Mouse (Mus musculus) midbrain, embryonic 14.5 days (tissue): Measurements from ENCODE around the gene Prss54. TPM values are rescaled to one million over a fixed set of nuclear protein-coding genes. Genes with fewer than 3 reads are reported as not detected.
"Not testable (repeated sequence)": the region's sequence is repeated elsewhere in the genome, so short reads cannot be mapped to it uniquely, and the experiment has no call there.

ENCODE experiments used
- ATAC-seq: fragments of 200-750 bp; cut with Nextera tagmentation; 2 replicates; pipeline ENCODE4 v1.8.0; 2017; ENCODE audit warnings: moderate number of reproducible peaks, moderate library complexity; ENCODE audit not compliant: low FRiP score, low TSS enrichment
- DNase-seq: peaks from one replicate; pipeline ENCODE4 v3.0.0-alpha.2; 2015
- H3K27ac ChIP-seq: fragments of 300-500 bp; sonication (generic); replicated peaks from 2 replicates; pipeline ENCODE4 v1.5.1; 2014; ENCODE audit warnings: mild to moderate bottlenecking, low read depth, low read length, moderate library complexity
- H3K27me3 ChIP-seq: fragments of 300-500 bp; sonication (generic); 2 replicates; pipeline ENCODE4 v1.6.1; 2014; ENCODE audit warnings: low read length, control low read depth, mixed read lengths; ENCODE audit not compliant: control insufficient read depth, insufficient read depth
- H3K36me3 ChIP-seq: fragments of 300-500 bp; sonication (generic); 2 replicates; pipeline ENCODE4 v1.6.1; 2014; ENCODE audit warnings: low read length, control low read depth; ENCODE audit not compliant: control insufficient read depth, insufficient read depth
- H3K4me1 ChIP-seq: fragments of 300-500 bp; sonication (generic); 2 replicates; pipeline ENCODE4 v1.6.1; 2014; ENCODE audit warnings: mild to moderate bottlenecking, antibody characterized with exemption, low read length, control low read depth; ENCODE audit not compliant: control insufficient read depth, insufficient read depth
- H3K4me2 ChIP-seq: fragments of 300-500 bp; sonication (generic); 2 replicates; pipeline ENCODE4 v1.6.1; 2014; ENCODE audit warnings: mild to moderate bottlenecking, low read length, moderate library complexity
- H3K4me3 ChIP-seq: fragments of 300-500 bp; sonication (generic); replicated peaks from 2 replicates; pipeline ENCODE4 v1.5.1; 2014; ENCODE audit warnings: low read depth, low read length
- H3K9ac ChIP-seq: fragments of 300-500 bp; sonication (generic); replicated peaks from 2 replicates; pipeline ENCODE4 v1.6.1; 2014; ENCODE audit warnings: mild to moderate bottlenecking, low read length, moderate library complexity
- H3K9me3 ChIP-seq: fragments of 300-500 bp; sonication (generic); 2 replicates; pipeline ENCODE4 v1.6.1; 2016; ENCODE audit warnings: low read length, control low read depth, mixed read lengths; ENCODE audit not compliant: control insufficient read depth
- WGBS: fragments of 180-500 bp; shearing (Covaris S2); extraction: QIAGEN DNeasy Blood & Tissue Kit; methylation state at CpG from one replicate; pipeline ENCODE4 v1.1.7; 2014; 5-methylcytosine and 5-hydroxymethylcytosine counted together
- polyA plus RNA-seq: library from polyadenylated mRNA; unstranded; fragments of >200 nt; fragmentation: Nextera tagmentation; extraction: Ambion mirVana; gene quantifications from 2 replicates; pipeline ENCODE4 v1.2.1, GENCODE M21; 2014

Prss54 gene
- not detected in 2 replicates for polyA plus RNA-seq

GRCm38 (mm10) chr8:95576240-95576639 lies at the start of gene Prss54:
TSS of gene Prss54 (minus strand) at chr8:95576340.
- Histone ChIP-seq H3K27ac (no peak within 1 kb of the TSS), H3K4me1 (no peaks in the 10 kb centered on the region), H3K4me3 (no peak within 1 kb of the TSS), H3K9me3 (no peaks in the 10 kb centered on the region), H3K36me3 (no peaks in the 10 kb centered on the region), H3K27me3 (no peaks in the 10 kb centered on the region), H3K4me2 (no peak within 1 kb of the TSS), H3K9ac (no peak within 1 kb of the TSS)
- DNase-seq (no peak), ATAC-seq (no peak)
- WGBS = 81% methylated on average over 10 of the region's 10 CpGs

DNA sequence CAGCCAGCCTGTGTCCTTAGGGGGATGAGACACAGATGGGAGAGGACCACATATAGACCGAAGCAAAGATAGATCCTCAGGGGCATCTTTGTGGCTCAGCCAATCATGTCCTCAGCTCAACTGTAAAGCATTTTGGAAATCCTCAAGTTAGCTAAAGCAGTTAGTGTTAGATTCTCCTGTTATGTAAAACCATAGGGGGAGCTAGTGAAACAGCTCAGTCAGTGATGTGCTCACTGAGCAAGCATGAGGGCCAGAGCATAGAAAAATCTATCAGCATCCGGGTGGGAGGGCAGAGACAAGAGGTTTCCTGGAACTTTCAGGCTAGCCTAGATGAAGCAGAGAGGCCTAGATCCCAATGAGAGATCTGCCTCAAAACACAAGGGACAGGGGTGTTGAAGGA lies 48.7 kb upstream of the Prss54 start:
- H3K36me3 ChIP-seq = no peaks in the 10 kb centered on the region

DNA sequence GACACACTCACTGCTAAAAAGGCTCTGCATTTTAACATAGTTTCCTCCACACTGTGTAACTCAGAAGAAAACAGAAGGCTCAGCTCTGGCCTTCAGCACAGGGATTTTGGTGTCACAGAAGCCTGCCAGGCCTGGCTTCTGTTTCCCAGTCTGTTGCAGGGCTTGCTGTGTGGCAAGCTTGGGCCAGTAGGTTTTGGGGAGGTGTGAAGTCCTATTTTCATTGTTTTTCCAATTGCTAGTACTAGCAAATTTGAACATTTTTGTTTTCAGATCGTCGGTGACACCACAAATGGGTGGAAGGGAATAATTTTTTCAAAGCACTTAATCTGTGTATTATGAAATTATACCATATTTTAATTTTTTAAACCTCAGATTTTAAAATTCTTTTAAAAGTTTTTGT lies 43.9 kb upstream of the Prss54 start:
- no peaks in the 10 kb centered on the region for H3K9me3 ChIP-seq
- H3K36me3 ChIP-seq = no peaks in the 10 kb centered on the region
- H3K9ac ChIP-seq = no peak overlapping the region
- WGBS = 91% methylated on average over 2 of the region's 2 CpGs
- H3K4me1 ChIP-seq = no peaks in the 10 kb centered on the region
- DNase-seq = no peak
- no peak for ATAC-seq
- H3K4me2 ChIP-seq = no peak overlapping the region
- H3K27ac ChIP-seq = no peak overlapping the region
- no peak overlapping the region for H3K4me3 ChIP-seq
- H3K27me3 ChIP-seq = no peaks in the 10 kb centered on the region

More for the DNA sequence above, 48.7 kb upstream of the Prss54 start:
- H3K9ac ChIP-seq = no peak overlapping the region
- no peak for ATAC-seq
- no peaks in the 10 kb centered on the region for H3K4me1 ChIP-seq
- H3K4me3 ChIP-seq = no peak overlapping the region
- no peak overlapping the region for H3K27ac ChIP-seq
- H3K27me3 ChIP-seq = no peaks in the 10 kb centered on the region; the same call in 1 of the 2 replicates
- DNase-seq = no peak
- H3K4me2 ChIP-seq = no peak overlapping the region
- WGBS = 89% methylated on average over 2 of the region's 2 CpGs
- H3K9me3 ChIP-seq = no peaks in the 10 kb centered on the region

GRCm38 (mm10) chr8:95616383-95616782 lies 40.2 kb upstream of the Prss54 start:
- ATAC-seq = no peak

DNA sequence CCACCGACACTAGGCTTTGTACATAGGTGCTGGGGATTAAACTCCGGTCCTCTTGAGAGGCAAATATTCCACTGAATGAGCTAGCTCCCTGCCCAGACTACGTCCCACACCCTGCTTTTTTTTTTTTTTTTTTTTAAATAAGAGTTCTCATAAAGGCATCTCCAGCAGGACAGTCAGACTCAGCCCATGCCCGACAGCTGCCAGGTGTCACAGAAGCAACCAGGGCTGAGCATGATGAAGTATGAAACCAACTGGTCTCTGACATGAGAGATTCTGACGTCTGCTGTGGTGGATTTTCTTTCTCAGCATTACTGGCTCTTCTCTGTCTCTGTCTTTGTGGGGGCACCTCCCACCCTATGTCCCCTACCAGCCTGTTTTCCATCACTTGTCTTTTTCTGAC lies 35.6 kb upstream of the Prss54 start:
- H3K4me1 ChIP-seq = 0 out of 2 replicates have a peak, but pooled peaks cover 4% of the 10 kb centered on the region
- DNase-seq (no peak), ATAC-seq (no peak)
- H3K9ac ChIP-seq = no peak overlapping the region
- 0 out of 2 replicates have a peak overlapping the region, but pooled peaks have one; percentile 4 for H3K4me2 ChIP-seq
- H3K36me3 ChIP-seq = no peaks in the 10 kb centered on the region
- H3K9me3 ChIP-seq = no peaks in the 10 kb centered on the region
- no peak overlapping the region for H3K4me3 ChIP-seq
- no peaks in the 10 kb centered on the region for H3K27me3 ChIP-seq
- WGBS = 59% methylated on average over 5 of the region's 5 CpGs
- H3K27ac ChIP-seq = no peak overlapping the region

More at GRCm38 (mm10) chr8:95616383-95616782, 40.2 kb upstream of the Prss54 start:
- no peak overlapping the region for H3K27ac ChIP-seq
- no peaks in the 10 kb centered on the region for H3K27me3 ChIP-seq
- no peak overlapping the region for H3K4me2 ChIP-seq
- H3K4me1 ChIP-seq = 0 out of 2 replicates have a peak, but pooled peaks cover 4% of the 10 kb centered on the region
- no peaks in the 10 kb centered on the region for H3K9me3 ChIP-seq
- no peak overlapping the region for H3K4me3 ChIP-seq
- DNase-seq = no peak
- 93% methylated on average over 7 of the region's 7 CpGs for WGBS
- no peak overlapping the region for H3K9ac ChIP-seq
- H3K36me3 ChIP-seq = no peaks in the 10 kb centered on the region

- ATAC-seq (no peak), DNase-seq (no peak)
- Histone ChIP-seq H3K9me3 (no peaks in the 10 kb centered on the region), H3K27ac (no peak overlapping the region), H3K9ac (no peak overlapping the region), H3K36me3 (no peaks in the 10 kb centered on the region), H3K4me1 (0 out of 2 replicates have a peak, but pooled peaks cover 4% of the 10 kb centered on the region), H3K27me3 (no peaks in the 10 kb centered on the region), H3K4me2 (no peak overlapping the region), H3K4me3 (no peak overlapping the region)
- 87% methylated on average over 14 of the region's 14 CpGs for WGBS
These were observed 34.6 kb upstream of the Prss54 start for GRCm38 (mm10) chr8:95610749-95611148.

GRCm38 (mm10) chr8:95609406-95609805 lies 33.3 kb upstream of the Prss54 start:
- Histone ChIP-seq H3K27ac (no peak overlapping the region), H3K36me3 (no peaks in the 10 kb centered on the region), H3K4me2 (no peak overlapping the region), H3K9me3 (no peaks in the 10 kb centered on the region), H3K27me3 (no peaks in the 10 kb centered on the region), H3K4me3 (no peak overlapping the region), H3K4me1 (0 out of 2 replicates have a peak, but pooled peaks cover 4% of the 10 kb centered on the region), H3K9ac (no peak overlapping the region)
- ATAC-seq (no peak), DNase-seq (no peak)
- 95% methylated on average over 5 of the region's 5 CpGs for WGBS

GRCm38 (mm10) chr8:95607210-95607609 lies 31.1 kb upstream of the Prss54 start:
- Histone ChIP-seq H3K9me3 (no peaks in the 10 kb centered on the region), H3K4me3 (no peak overlapping the region), H3K36me3 (no peaks in the 10 kb centered on the region), H3K9ac (no peak overlapping the region), H3K4me1 (0 out of 2 replicates have a peak, but pooled peaks cover 4% of the 10 kb centered on the region), H3K4me2 (no peak overlapping the region), H3K27ac (no peak overlapping the region), H3K27me3 (no peaks in the 10 kb centered on the region)
- no peak for ATAC-seq
- no peak for DNase-seq
- WGBS = 57% methylated on average over 9 of the region's 9 CpGs

- H3K9me3 ChIP-seq, ATAC-seq, H3K27ac ChIP-seq, H3K4me3 ChIP-seq, H3K9ac ChIP-seq, H3K4me2 ChIP-seq, H3K27me3 ChIP-seq, H3K4me1 ChIP-seq, H3K36me3 ChIP-seq: not testable (repeated sequence)
- WGBS = 24% methylated on average over 4 of the region's 5 CpGs
- peak; percentile 24 for DNase-seq
These were observed 30.4 kb upstream of the Prss54 start for GRCm38 (mm10) chr8:95606509-95606908.
